Mouse (Mus musculus): ENCODE measurements around the gene Gm21761. TPM values are rescaled to one million over a fixed set of nuclear protein-coding genes. Genes with fewer than 3 reads are reported as not detected.

The Gm21761 gene
- 0.10 and 0.38 TPM in 2 replicates for polyA plus RNA-seq (2015; fragmentation: Nextera tagmentation; extraction: Ambion mirVana)

DNA sequence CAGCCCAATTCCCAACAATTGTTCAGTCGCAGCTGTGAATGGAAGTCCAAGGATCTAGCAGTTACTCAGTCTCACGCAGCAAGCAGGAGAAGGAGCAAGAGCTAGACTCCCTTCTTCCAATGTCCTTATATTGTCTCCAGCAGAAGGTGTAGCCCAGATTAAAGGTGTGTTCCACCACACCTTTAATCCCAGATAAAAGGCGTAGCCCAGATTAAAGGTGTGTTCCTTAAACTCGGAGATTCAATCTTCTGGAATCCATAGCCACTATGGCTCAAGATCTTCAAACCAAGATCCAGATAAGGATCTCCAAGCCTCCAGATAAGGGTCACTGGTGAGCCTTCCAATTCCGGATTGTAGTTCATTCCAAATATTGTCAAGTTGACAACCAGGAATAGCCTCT, at the start of gene Gm21761:
Gene Gm21761 (minus strand): TSS at position 101 of the 400 bp plus-strand sequence.

DNA sequence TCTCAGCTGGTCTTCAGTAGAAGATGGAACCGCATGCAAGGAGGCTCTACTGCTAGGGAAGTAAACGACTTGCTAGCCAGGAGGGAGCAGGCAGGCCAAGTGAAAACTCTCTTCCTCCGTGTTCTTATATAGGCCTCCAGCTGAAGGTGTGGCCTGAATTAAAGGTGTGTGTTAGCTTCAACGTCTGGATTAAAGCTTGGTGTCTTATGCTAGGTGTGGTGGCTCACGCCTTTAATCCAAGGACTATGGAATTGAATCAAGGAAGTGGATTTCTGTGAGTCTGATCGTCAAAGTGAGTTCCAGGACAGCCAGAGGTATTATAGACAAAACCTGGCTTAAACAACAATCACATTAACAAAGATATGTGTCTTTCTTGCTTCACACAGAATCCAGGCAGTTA, 21.6 kb upstream of the Gm21761 start, which contains the start of gene B020031M17Rik:
Gene B020031M17Rik (minus strand): TSS at position 101 of the 400 bp plus-strand sequence.

DNA sequence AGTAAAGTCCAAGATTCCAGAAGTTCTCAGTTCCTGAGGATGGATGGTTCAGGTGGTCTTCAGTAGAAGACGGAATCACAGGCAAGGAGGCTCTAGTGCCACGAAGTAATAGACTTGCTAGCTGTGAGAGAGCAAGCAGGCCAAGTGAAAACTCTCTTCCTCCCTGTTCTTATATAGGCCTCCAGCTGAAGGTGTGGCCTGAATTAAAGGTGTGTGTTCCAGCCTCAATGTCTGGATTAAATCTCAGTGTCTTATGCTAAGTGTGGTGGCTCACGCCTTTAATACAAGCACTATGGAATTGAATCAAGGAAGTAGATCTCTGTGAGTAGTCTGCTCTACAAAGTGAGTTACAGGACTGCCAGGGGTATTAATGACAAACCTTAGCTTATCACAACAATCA, 34.4 kb downstream of the Gm21761 start, which contains the start of gene Tcstv1:
Gene Tcstv1 (minus strand): TSS at position 101 of the 400 bp plus-strand sequence.

Other genes with a start within 250 kb of the Gm21761 start
- 12.6 and 15.1 TPM in 2 replicates for gene Hmgcs1, start 238.9 kb downstream of the Gm21761 start, polyA plus RNA-seq (2015; fragmentation: Nextera tagmentation; extraction: Ambion mirVana)
- 0.29 and 0.35 TPM in 2 replicates for gene Nim1k, start 173.4 kb downstream of the Gm21761 start, polyA plus RNA-seq (2015; fragmentation: Nextera tagmentation; extraction: Ambion mirVana)
- gene Zfp131, start 138.4 kb downstream of the Gm21761 start, polyA plus RNA-seq (2015; fragmentation: Nextera tagmentation; extraction: Ambion mirVana) = 22.9 and 23.5 TPM in 2 replicates
- not detected in 2 replicates for gene AF067063, start 99.1 kb downstream of the Gm21761 start, polyA plus RNA-seq (2015; fragmentation: Nextera tagmentation; extraction: Ambion mirVana)
- not detected in 2 replicates for gene D13Ertd608e, start 93.3 kb downstream of the Gm21761 start, polyA plus RNA-seq (2015; fragmentation: Nextera tagmentation; extraction: Ambion mirVana)
- not detected in 2 replicates for gene Tcstv1, start 34.5 kb downstream of the Gm21761 start, polyA plus RNA-seq (2015; fragmentation: Nextera tagmentation; extraction: Ambion mirVana)
- not detected in 2 replicates for gene B020031M17Rik, start 21.5 kb upstream of the Gm21761 start, polyA plus RNA-seq (2015; fragmentation: Nextera tagmentation; extraction: Ambion mirVana)
- gene Gm36079, start 97.7 kb upstream of the Gm21761 start, polyA plus RNA-seq (2015; fragmentation: Nextera tagmentation; extraction: Ambion mirVana) = not detected in 2 replicates
- gene Gm21188, start 122.9 kb upstream of the Gm21761 start, polyA plus RNA-seq (2015; fragmentation: Nextera tagmentation; extraction: Ambion mirVana) = 2.9 and 4.1 TPM in 2 replicates
- gene Gm20767, start 211.0 kb upstream of the Gm21761 start, polyA plus RNA-seq (2015; fragmentation: Nextera tagmentation; extraction: Ambion mirVana) = not detected in 2 replicates
- not detected in 2 replicates for gene Gm21818, start 243.2 kb upstream of the Gm21761 start, polyA plus RNA-seq (2015; fragmentation: Nextera tagmentation; extraction: Ambion mirVana)